Mouse (Mus musculus): ENCODE results near the gene Eno1. TPM values are rescaled to one million over a fixed set of nuclear protein-coding genes. Genes with fewer than 3 reads are reported as not detected.
"Not testable (repeated sequence)": the region's sequence is repeated elsewhere in the genome, so short reads cannot be mapped to it uniquely, and the experiment has no call there.

Gene Eno1
- polyA plus RNA-seq, 1 experiment from 2014 or later = 1,983 TPM

DNA sequence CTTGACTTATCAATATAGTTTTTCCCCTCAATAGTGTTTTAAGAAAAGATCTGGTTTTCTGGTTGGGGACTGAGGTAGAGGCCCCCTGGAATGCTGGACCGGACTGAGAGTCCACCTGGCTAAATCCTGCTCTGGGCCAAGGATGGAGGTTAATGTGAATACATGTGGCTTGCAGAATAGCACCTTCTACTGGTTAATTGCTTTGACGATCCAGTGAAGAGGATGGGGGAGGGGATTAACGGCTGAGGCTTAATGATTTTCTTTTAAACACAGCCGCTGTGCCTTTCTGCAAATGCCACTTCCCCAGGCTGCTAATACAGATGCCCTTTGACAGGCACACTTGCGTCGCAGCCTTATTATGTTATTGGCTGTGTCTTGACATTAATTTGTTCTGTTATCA is 47.5 kb downstream of the Eno1 start:
- Histone ChIP-seq H3K9me3 (ENCODE audit: control insufficient read depth, low read length) (no peaks in the 10 kb centered on the region), H3K27ac (ENCODE audit: low read depth, low read length) (0 out of 2 replicates have a peak overlapping the region, but pooled peaks have one; percentile 63), H3K36me3 (ENCODE audit: control insufficient read depth, insufficient read depth, low read length) (no peaks in the 10 kb centered on the region), H3K27me3 (ENCODE audit: control insufficient read depth, insufficient read depth, low read length) (no peaks in the 10 kb centered on the region), H3K4me1 (ENCODE audit: control insufficient read depth, insufficient read depth, low read length) (peaks cover 8% of the 10 kb centered on the region; the same call in 1 of the 2 replicates), H3K9ac (ENCODE audit: low read length) (peak overlapping the region; percentile 50), H3K4me3 (ENCODE audit: low read depth, low read length) (peak overlapping the region; percentile 97), H3K4me2 (ENCODE audit: low read depth) (peak overlapping the region; percentile 45)
- WGBS = 4% methylated on average over 6 of the region's 6 CpGs
- DNase-seq (ENCODE audit: low spot score) (peak; percentile 38), ATAC-seq (ENCODE audit: insufficient read depth, low FRiP score, low TSS enrichment) (no peak)

DNA sequence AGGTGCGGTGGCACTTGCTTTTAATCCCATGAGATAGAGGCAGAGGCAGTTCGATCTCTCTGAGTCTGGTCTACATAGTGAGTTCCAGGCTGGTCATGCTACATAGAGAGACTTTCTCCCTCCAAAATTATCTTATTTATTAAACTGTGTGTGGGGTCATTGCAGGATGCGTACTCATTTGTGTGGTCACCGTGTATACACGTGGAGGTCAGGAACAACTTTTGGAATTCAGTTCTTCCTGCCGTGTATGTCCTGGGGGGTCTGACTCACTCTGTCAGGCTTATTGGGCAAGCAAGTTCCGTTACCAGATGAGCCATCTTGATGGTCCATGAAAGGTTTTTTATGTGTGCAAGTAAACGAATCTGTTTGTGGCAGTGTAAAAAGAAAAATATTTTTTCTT is 50.5 kb downstream of the Eno1 start:
- no peaks in the 10 kb centered on the region for H3K27me3 ChIP-seq (ENCODE audit: control insufficient read depth, insufficient read depth, low read length)
- no peak overlapping the region for H3K4me2 ChIP-seq (ENCODE audit: low read depth)
- H3K36me3 ChIP-seq (ENCODE audit: control insufficient read depth, insufficient read depth, low read length) = no peaks in the 10 kb centered on the region
- WGBS = 93% methylated on average over 8 of the region's 8 CpGs
- H3K27ac ChIP-seq (ENCODE audit: low read depth, low read length) = no peak overlapping the region
- no peak overlapping the region for H3K9ac ChIP-seq (ENCODE audit: low read length)
- no peak for ATAC-seq (ENCODE audit: insufficient read depth, low FRiP score, low TSS enrichment)
- no peak for DNase-seq (ENCODE audit: low spot score)
- H3K4me3 ChIP-seq (ENCODE audit: low read depth, low read length) = no peak overlapping the region
- peaks cover 9% of the 10 kb centered on the region; the same call in 1 of the 2 replicates for H3K4me1 ChIP-seq (ENCODE audit: control insufficient read depth, insufficient read depth, low read length)
- H3K9me3 ChIP-seq (ENCODE audit: control insufficient read depth, low read length) = no peaks in the 10 kb centered on the region

DNA sequence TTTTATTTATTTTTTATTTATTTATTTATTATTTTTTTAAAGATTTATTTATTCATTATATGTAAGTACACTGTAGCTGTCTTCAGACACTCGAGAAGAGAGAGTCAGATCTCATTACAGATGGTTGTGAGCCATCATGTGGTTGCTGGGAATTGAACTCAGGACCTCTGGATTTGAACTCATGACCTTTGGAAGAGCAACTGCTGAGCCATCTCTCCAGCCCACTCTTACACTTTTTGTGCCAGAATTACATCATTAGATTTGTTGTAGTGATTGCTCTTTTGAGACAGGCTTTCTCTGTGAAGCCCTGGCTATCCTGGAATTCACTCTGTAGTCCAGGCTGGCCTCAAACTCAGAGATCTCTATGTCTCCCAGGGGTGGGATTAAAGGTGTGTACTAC is 50.9 kb downstream of the Eno1 start:
- H3K4me1 ChIP-seq (ENCODE audit: control insufficient read depth, insufficient read depth, low read length); H3K9me3 ChIP-seq (ENCODE audit: control insufficient read depth, low read length); H3K36me3 ChIP-seq (ENCODE audit: control insufficient read depth, insufficient read depth, low read length); DNase-seq (ENCODE audit: low spot score); H3K27ac ChIP-seq (ENCODE audit: low read depth, low read length); H3K27me3 ChIP-seq (ENCODE audit: control insufficient read depth, insufficient read depth, low read length); H3K9ac ChIP-seq (ENCODE audit: low read length); ATAC-seq (ENCODE audit: insufficient read depth, low FRiP score, low TSS enrichment); H3K4me2 ChIP-seq (ENCODE audit: low read depth); H3K4me3 ChIP-seq (ENCODE audit: low read depth, low read length): not testable (repeated sequence)
- WGBS = 80% methylated on average over 1 of the region's 1 CpGs

DNA sequence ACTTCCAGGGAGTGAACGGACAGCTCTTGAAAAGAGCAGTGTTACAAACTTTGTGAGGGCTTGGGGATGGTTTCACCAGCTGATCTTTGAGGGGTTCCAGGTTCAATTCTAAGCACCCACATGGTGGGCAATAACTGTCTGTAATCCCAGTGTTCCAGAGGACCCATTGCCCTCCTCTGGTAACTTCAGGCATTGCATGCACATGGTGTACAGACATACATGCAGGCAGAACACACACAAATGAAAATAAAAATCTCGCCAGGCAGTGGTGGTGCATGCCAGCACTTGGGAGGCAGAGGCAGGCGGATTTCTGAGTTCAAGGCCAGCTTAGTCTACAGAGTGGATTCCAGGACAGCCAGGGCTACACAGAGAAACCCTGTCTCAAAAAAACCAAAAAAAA is 55.4 kb downstream of the Eno1 start:
- DNase-seq (ENCODE audit: low spot score) (no peak), ATAC-seq (ENCODE audit: insufficient read depth, low FRiP score, low TSS enrichment) (no peak)
- WGBS = 92% methylated on average over 3 of the region's 3 CpGs
- no peaks in the 10 kb centered on the region for H3K9me3 ChIP-seq (ENCODE audit: control insufficient read depth, low read length)
- no peak overlapping the region for H3K9ac ChIP-seq (ENCODE audit: low read length)
- H3K36me3 ChIP-seq (ENCODE audit: control insufficient read depth, insufficient read depth, low read length) = no peaks in the 10 kb centered on the region
- H3K4me2 ChIP-seq (ENCODE audit: low read depth) = no peak overlapping the region
- H3K27ac ChIP-seq (ENCODE audit: low read depth, low read length) = no peak overlapping the region
- H3K4me1 ChIP-seq (ENCODE audit: control insufficient read depth, insufficient read depth, low read length) = peaks cover 4% of the 10 kb centered on the region; the same call in 1 of the 2 replicates
- no peak overlapping the region for H3K4me3 ChIP-seq (ENCODE audit: low read depth, low read length)
- no peaks in the 10 kb centered on the region for H3K27me3 ChIP-seq (ENCODE audit: control insufficient read depth, insufficient read depth, low read length)

DNA sequence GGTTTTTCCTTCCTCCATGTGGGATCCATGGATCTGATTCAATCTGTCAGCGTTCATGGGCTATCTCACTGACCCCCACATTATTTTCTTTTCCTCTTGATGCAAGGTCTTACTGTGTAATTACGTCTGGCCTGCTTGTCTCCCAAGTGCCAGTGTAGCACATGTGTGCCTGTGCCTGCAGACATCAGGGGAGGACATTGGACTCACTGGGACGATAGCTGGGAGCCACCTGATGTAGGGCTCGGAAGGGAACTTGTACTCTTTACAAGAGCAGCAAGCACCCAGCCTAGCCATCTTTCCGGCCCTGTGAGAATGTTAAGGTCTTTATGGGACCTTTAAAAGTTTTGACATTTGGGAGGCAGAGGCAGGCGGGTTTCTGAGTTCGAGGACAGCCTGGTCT is 58.3 kb downstream of the Eno1 start:
- H3K4me3 ChIP-seq (ENCODE audit: low read depth, low read length) = no peak overlapping the region
- no peak overlapping the region for H3K4me2 ChIP-seq (ENCODE audit: low read depth)
- H3K4me1 ChIP-seq (ENCODE audit: control insufficient read depth, insufficient read depth, low read length) = no peaks in the 10 kb centered on the region
- H3K9me3 ChIP-seq (ENCODE audit: control insufficient read depth, low read length) = no peaks in the 10 kb centered on the region
- H3K36me3 ChIP-seq (ENCODE audit: control insufficient read depth, insufficient read depth, low read length) = no peaks in the 10 kb centered on the region
- 95% methylated on average over 7 of the region's 7 CpGs for WGBS
- no peak overlapping the region for H3K9ac ChIP-seq (ENCODE audit: low read length)
- no peak for DNase-seq (ENCODE audit: low spot score)
- no peak overlapping the region for H3K27ac ChIP-seq (ENCODE audit: low read depth, low read length)
- no peak for ATAC-seq (ENCODE audit: insufficient read depth, low FRiP score, low TSS enrichment)
- H3K27me3 ChIP-seq (ENCODE audit: control insufficient read depth, insufficient read depth, low read length) = no peaks in the 10 kb centered on the region

DNA sequence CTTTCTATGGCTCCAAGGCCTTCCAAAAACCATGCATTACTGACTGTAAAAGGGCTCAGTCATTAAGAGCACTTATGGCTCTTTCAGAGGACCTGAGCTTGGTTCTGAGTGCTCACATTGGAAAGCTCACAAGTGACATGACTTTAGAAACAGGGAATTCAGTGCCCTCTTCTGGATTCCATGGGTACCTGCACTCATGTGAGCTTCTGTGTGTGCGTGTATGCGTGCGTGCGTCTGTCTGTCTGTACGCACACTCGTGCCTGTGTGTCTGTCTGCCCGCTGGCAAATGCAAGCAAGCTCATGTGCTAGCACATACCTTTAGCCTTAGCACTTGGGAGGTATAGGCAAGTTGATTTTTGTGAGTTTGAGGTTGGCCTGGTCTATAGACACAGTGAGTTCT is 59.4 kb downstream of the Eno1 start:
- DNase-seq (ENCODE audit: low spot score) = no peak
- H3K27me3 ChIP-seq (ENCODE audit: control insufficient read depth, insufficient read depth, low read length) = no peaks in the 10 kb centered on the region

More for the DNA sequence above, 59.4 kb downstream of the Eno1 start:
- no peak overlapping the region for H3K4me3 ChIP-seq (ENCODE audit: low read depth, low read length)
- no peak overlapping the region for H3K9ac ChIP-seq (ENCODE audit: low read length)
- no peak for ATAC-seq (ENCODE audit: insufficient read depth, low FRiP score, low TSS enrichment)
- WGBS = 97% methylated on average over 7 of the region's 7 CpGs
- no peak overlapping the region for H3K4me2 ChIP-seq (ENCODE audit: low read depth)
- no peaks in the 10 kb centered on the region for H3K36me3 ChIP-seq (ENCODE audit: control insufficient read depth, insufficient read depth, low read length)
- no peaks in the 10 kb centered on the region for H3K9me3 ChIP-seq (ENCODE audit: control insufficient read depth, low read length)
- H3K27ac ChIP-seq (ENCODE audit: low read depth, low read length) = no peak overlapping the region
- H3K4me1 ChIP-seq (ENCODE audit: control insufficient read depth, insufficient read depth, low read length) = no peaks in the 10 kb centered on the region

Other genes with a start within 250 kb of the Eno1 start
- gene H6pd, start 227.7 kb upstream of the Eno1 start, polyA plus RNA-seq (2014; fragmentation: Nextera tagmentation; extraction: Ambion mirVana) = 3.0 and 3.6 TPM in 2 replicates
- gene Gpr157, start 149.4 kb upstream of the Eno1 start, polyA plus RNA-seq (2014; fragmentation: Nextera tagmentation; extraction: Ambion mirVana) = 0.24 and 0.28 TPM in 2 replicates
- gene Slc2a5, start 117.4 kb upstream of the Eno1 start, polyA plus RNA-seq (2014; fragmentation: Nextera tagmentation; extraction: Ambion mirVana) = 2.9 and 3.3 TPM in 2 replicates
- gene Slc2a7, start 87.7 kb upstream of the Eno1 start, polyA plus RNA-seq (2014; fragmentation: Nextera tagmentation; extraction: Ambion mirVana) = not detected in 2 replicates
- 0.39 TPM in 1 of 2 replicates, not detected in the other for gene Car6, start 35.4 kb upstream of the Eno1 start, polyA plus RNA-seq (2014; fragmentation: Nextera tagmentation; extraction: Ambion mirVana)
- 51.5 and 52.0 TPM in 2 replicates for gene Rere, start 44.9 kb downstream of the Eno1 start, polyA plus RNA-seq (2014; fragmentation: Nextera tagmentation; extraction: Ambion mirVana)